Mouse (Mus musculus): ENCODE data around the gene Cep250.
"Not testable (repeated sequence)": the region's sequence is repeated elsewhere in the genome, so short reads cannot be mapped to it uniquely, and the experiment has no call there.

DNA sequence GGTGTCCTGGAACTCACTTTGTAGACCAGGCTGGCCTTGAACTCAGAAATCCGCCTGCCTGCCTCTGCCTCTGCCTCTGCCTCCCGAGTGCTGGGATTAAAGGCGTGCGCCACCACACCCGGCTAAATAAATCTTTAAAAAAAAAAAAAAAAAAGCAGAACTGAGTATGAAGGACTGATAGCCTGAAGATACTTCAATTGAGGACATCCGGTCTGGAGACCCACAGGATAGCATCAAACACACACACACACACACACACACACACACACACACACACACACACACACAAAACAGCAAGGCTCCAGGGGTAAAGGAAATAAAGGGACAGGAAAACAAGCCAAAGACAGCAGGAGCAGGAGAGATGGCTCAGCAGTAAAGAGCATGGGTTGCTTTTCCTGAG, 31.0 kb upstream of the Cep250 start:
- not testable (repeated sequence) for TF ChIP-seq CTCF (IDR thresholded peaks at IDR 0.05; ENCODE audit: control insufficient read depth, insufficient read depth, insufficient replicate concordance, low read depth, low read length); POLR2A (IDR thresholded peaks at IDR 0.05; ENCODE audit: control insufficient read depth, low read depth, low read length)

Data from testis, adult 2 months (tissue).